Mouse (Mus musculus): ENCODE measurements around the gene Zfp180.
"Not testable (repeated sequence)": the region's sequence is repeated elsewhere in the genome, so short reads cannot be mapped to it uniquely, and the experiment has no call there.

Zfp180 gene

GRCm38 (mm10) chr7:24081634-24082431 lies at the start of gene Zfp180:
Gene Zfp180, plus strand, starts transcription at chr7:24081924.
- DNase-seq (ENCODE audit: low spot score in 2 of 2) = peak; percentile 92 to 96

- no peak for DNase-seq (ENCODE audit: low spot score in 2 of 2)
Observed at GRCm38 (mm10) chr7:24052660-24053304, 28.9 kb upstream of the Zfp180 start, which contains the start of gene Vmn1r183. Gene Vmn1r183, plus strand, starts transcription at chr7:24053254.

DNA sequence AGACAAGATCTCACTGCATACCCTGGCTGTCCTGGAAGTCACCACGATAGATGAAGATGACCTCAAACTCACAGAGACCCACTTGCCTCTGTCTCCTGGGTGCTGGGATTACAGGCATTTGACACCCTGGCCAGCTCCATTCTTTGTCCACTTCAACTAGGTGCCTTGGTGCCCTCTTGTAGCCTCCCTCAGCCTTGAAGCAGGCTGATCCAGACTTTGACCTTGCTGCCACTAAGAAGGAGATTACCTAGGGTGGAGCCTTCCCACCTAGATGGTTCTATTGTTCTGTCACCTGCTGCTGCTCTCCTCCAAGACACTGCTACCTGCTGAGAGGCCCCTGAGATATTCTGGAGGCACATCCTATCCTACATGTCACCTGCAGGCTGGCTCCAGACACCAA lies 7.3 kb upstream of the Zfp180 start:
- not testable (repeated sequence) for DNase-seq (ENCODE audit: low spot score in 2 of 2)

GRCm38 (mm10) chr7:24082457-24083235 lies 922 bp downstream of the Zfp180 start:
- peak; percentile 61 to 79 for DNase-seq (ENCODE audit: low spot score in 2 of 2)

DNA sequence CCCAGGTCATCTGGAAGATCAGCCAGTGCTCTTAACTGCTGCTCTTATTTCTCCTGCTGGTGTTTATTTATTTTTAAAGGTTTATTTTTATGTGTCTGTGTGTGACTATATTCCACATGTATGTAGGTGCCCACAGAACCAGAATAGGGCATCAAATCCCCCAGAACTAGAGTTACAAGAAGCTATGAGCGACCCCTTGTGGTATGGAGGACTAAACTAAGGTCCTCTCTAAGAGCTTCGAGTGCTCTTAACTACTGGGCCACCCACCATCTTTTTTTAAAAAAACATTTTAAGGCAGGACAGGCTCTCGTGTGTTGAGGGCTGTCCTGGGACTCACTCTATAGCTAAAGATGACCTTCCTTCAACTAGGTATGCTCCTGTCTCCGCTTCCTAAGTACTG lies 5.1 kb downstream of the Zfp180 start:
- DNase-seq (ENCODE audit: low spot score in 2 of 2) = no peak

DNA sequence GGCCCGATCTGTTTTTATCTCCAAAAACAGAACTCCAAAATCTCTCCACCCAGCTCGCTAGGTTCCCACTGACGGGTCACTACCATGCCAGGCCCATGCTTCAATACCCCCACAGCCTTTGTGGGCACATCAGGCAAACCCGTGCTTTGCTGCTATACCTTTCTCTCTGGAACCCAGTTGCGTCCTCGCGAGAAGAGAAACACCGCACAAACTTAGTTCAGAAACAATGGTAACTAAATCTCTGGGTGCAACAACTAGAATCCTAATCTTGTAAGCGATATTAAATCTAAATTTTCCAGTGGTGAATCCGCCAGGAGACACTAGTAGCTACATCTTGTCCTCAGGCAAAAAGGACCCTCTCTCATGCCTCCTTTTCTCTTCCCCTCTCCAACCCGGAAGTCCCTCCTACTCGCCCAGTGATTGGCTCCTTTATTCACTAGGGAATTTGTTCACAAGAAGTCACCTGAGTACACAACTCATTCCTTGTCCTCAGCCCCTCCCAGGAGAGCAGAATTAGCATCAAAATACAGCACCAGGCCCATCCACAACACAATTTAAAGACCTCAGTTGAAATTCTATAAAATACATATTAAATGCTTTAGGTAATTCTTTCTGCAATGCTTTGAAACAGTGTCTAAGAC lies 5.9 kb downstream of the Zfp180 start:
- DNase-seq (ENCODE audit: low spot score in 2 of 2) = no peak

DNA sequence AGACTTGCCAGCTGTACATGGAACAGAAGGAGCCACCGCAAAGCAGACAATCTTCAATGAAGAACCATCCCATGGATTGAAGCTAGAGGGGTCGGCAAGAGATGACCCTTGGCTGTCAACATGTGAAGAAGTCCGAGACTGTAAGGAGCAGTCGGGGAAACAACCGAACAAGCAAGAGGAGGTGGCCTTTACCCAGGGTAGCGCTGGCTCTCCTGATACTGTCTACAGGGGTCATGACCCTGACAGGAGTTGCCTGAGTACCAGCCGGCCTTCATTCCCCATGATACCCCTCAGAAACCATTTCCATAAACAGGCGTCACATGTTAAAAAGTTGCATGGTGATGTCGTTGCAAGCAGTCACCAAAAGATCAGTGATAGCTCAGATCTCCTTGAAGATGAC lies 22.7 kb downstream of the Zfp180 start:
- DNase-seq (ENCODE audit: low spot score in 2 of 2) = no peak

GRCm38 (mm10) chr7:24105144-24105703 lies 23.5 kb downstream of the Zfp180 start:
- DNase-seq (ENCODE audit: low spot score in 2 of 2) = no peak

DNA sequence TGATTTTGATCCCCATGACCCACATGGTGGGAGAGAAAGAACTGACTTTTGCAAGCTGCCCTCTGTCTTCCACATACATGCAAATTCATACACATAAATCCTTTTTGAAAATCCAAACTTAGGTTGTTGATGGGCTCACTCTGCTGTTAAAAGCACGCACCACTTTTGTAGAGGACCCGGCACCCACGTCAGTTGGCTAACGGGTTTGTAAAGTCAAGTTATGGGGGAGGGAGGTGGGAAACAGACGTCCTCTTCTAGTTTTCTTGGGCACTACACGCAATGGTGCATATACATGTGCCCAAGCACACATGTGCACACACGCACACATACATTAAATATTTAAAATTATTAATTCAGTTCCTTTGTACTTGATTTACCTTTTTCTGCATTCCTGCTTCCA lies 29.1 kb downstream of the Zfp180 start:
- DNase-seq (ENCODE audit: low spot score in 2 of 2) = no peak

GRCm38 (mm10) chr7:24111772-24112155 lies 30.0 kb downstream of the Zfp180 start:
- DNase-seq (ENCODE audit: low spot score in 2 of 2) = no peak

DNA sequence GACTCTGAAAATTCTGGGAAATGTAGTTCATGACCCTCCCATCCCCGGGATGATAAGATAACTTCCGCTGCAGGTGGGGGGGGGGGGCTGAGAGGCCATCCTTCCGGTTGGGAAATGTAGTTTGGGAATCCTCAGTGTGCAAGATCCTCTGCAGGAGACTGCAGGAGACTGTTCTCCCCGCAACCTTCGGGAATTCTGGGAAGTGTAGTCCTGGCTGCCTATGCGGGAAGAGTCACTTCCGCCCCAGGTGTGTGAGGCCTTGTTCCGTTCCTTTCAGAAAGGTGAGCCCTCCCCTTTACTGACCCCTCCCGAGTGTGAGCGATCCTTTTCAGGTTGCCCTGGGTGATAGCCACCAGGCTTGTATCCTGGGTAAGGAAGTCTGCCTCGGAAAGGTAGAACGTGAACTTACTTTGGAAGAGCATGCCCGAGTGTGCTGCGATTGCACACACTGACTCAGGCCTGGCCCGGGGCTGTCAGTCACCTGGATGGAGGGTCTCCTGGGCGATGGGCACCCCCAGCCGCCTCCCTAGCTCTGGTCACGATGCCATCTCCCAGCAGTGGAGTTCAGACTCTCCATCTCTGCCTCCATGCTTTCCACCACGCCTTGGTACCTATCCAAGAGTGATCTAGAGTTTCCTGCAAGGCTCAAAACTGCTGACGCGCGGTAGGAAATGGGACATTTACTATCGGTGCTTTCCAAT lies 30.6 kb downstream of the Zfp180 start, which contains the start of gene Zfp112:
Zfp112 (plus strand) TSS at position 159 of the 701 bp plus-strand sequence.
- peak; percentile 83 to 84 for DNase-seq (ENCODE audit: low spot score in 2 of 2)

DNA sequence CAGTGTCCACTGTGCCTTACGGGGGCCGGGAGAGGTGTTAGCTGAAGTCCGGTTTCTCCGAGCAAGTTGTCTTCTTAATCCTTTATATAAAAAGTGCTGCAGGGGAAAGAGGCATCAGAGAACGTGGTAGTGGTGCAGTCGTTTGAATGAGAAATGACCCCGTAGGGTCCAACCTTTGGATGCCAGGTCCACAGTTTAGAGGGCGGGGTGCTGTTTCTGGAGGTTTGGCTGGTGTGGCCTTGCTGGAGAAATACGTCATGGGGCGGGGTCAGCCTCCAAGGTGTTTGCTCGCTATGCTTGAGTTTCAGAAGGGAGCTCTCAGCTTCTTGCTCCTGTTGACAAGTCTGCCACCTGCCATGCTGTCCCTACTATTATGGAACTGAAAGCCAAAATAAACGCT lies 31.3 kb downstream of the Zfp180 start:
- DNase-seq (ENCODE audit: low spot score in 2 of 2) = peak in 1 of 2 experiments; percentile 29

DNA sequence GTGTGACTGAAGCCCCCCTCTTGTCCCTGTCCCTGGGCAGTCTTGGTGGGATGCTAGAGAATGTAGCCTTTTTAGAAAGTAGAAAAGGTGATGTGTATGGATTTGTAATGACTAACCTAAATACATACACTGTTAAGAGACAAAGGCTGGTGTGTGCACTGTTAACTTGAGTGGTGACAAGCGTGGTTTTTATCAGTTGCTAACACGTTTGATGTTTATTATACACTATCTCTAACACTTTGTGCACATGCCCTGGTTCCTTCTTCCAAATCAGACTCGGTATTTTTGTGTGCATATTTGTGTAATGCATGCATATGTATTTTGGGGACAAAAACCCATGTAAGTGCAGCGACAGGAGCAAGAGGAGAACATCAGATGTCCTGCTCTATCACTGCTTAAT lies 34.9 kb downstream of the Zfp180 start:
- DNase-seq (ENCODE audit: low spot score in 2 of 2) = no peak

DNA sequence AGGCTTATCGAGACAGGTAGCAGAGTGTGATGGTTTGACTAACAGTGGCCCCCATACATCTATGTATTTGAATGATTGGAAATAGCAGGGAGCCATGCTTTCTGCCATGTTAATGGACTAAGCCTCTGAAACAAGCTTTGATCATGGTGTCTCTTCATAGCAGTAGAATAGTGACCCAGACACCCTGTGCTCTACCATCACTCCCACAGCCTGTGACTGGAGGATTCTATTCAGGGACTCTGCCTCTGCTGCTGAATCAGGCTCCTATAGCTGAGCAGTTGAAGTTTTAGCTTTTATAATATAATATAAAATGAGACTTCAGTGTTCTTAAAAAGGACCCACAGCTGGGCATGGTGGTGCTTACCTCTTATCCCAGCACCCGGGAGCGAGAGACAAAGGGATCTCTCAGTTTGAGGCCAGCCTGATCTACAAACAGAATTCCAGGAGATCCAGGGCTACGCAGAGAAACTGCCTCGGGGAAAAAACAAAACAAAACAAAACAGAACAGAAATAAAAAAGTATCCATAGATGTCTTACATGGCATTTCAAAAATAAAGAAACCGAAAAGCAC lies 51.8 kb downstream of the Zfp180 start:
- no peak for DNase-seq (ENCODE audit: low spot score in 2 of 2)

DNA sequence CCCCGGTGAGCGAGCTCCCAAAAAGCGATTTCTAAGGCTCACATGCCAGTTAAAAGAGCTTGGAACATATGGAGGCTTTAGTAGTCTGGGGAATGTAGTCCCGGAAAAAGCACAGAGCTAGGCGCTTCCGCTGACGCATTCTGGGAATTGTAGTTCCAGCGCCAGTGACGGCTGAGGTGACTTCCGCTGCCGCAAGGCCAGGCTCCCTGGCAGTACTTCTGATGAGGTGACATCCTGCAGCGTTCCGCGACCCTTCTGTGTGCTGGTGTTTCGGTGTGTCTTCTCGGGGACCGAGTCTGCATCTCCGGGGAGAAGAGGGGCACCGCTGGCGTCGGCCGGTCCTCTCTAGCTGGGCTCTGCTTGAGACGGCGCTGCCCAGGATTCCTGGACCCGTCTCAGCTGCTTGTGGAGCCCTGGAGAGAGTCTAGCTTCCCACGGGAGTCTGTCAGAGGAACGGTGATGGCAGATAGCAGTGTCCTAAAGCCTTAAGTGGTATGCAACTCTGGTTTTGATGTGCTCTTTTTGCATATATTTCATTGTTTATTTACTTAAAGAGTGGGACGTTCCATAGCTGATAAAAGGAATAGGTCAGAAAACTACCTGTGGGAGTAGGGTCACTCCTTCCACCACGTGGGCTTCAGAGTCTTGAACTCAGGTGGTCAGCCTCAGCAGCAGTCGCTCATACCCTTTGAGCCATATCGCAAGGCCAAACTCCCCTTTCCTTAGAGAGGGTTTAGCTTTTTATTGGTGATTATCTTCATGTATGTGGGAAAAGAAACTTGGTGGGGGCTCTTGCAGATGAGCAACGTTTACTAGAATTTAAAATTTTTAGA lies 52.5 kb downstream of the Zfp180 start, which contains the start of gene Zfp235:
Zfp235 (plus strand) TSS at position 174 of the 833 bp plus-strand sequence.
- DNase-seq (ENCODE audit: low spot score in 2 of 2) = peak; percentile 79 to 90

DNA sequence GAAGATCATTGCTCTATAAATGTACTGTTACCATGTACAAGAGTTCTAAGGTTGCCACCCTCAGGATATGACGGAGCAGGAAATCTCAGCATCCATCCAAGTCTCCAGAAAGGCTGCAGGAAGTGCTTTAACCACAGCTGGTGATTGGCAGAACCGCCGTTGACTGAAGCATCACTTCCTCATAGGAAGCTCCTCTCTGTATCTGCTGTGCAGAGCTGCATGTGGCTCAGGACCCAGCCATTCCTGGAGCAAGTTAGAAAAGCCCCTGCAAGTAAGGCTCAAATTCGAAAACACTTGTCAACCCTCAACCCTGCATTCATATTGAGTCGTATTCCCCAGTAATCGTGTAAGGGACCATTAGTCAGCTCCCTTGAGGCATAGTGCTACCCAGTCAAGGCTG lies 60.8 kb downstream of the Zfp180 start:
- DNase-seq (ENCODE audit: low spot score in 2 of 2) = no peak

DNA sequence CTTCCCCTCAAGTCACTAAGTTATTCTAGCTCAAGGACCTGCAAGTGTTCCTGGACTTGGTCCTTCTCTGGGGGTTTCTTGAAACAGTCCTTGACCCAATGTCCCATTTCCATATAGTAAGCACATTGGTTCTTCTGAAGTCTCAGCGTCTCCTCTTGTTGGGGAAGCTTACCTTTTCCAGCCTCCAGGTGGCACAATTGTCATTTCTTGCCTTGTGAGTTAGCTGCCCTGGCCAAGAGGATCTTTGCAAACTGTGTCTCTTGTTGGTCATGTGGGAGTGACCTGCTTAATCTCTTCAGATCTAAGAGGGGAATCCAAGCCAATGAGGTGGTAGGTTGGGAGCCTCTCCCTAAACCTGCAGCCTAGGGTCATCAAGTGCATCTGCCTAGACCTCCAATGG lies 71.5 kb downstream of the Zfp180 start:
- DNase-seq (ENCODE audit: low spot score in 2 of 2) = no peak

Data from left cerebral cortex, adult 9 months (tissue).